In genomic region chr16:16907799-16908198, GRCm38 (mm10) we compare ENCODE assay signal across 9 mouse cellular contexts. TPM values are rescaled to one million over a fixed set of nuclear protein-coding genes. Genes with fewer than 3 reads are reported as not detected.
DNase-seq lines count a peak whose midpoint lies in the region; ATAC-seq lines count a peak whose summit lies in the region.
"Had no signal": no experiment of that assay in that cellular context is flagged by ENCODE, and none has a peak within 500 bp of the region (broad histone marks: within the 10 kb centered on the region; RNA-seq: fewer than 3 reads in every experiment).

No protein-coding gene starts in this region.

- no peaks in the 10 kb centered on the region for H3K27me3 ChIP-seq in intestine, embryonic 15.5 days (replicated peaks)
- H3K27me3 ChIP-seq: limb, embryonic 12.5 days had no signal

- peaks cover 4% of the 10 kb centered on the region; the same call in 1 of the 2 replicates for H3K36me3 ChIP-seq in intestine, embryonic 15.5 days

- H3K9ac ChIP-seq in intestine, embryonic 15.5 days, result no peak overlapping the region
- H3K9ac ChIP-seq: limb, embryonic 12.5 days had no signal

- WGBS in intestine, embryonic 15.5 days, result 74% methylated on average over 6 of the region's 6 CpGs

- no peaks in the 10 kb centered on the region for H3K9me3 ChIP-seq in intestine, embryonic 15.5 days
- H3K9me3 ChIP-seq: limb, embryonic 12.5 days had no signal

- H3K27ac ChIP-seq in intestine, embryonic 15.5 days, result peak overlapping the region; percentile 4; the same call in 1 of the 2 replicates
- H3K27ac ChIP-seq: limb, embryonic 12.5 days had no signal

- intact Hi-C loops in left cerebral cortex, postnatal 14 days (cut with DNase I), result no loop called here

- H3K4me3 ChIP-seq in intestine, embryonic 15.5 days (replicated peaks), result no peak overlapping the region
- H3K4me3 ChIP-seq: limb, embryonic 12.5 days had no signal

- peak; percentile 11 for DNase-seq in MN1 (ENCODE audit: low spot score)
- DNase-seq in forelimb bud, embryonic 11.5 days (ENCODE audit: low read depth, low spot score), result peak; percentile 6
- peak; percentile 91 to 94 for DNase-seq in lung, adult 18-20 months
- DNase-seq in thymus, postnatal 10 days (ENCODE audit: low spot score in 2 of 2), result no peak
- no peak for DNase-seq in layer of hippocampus, adult 8-10 months (ENCODE audit: low spot score in 2 of 2)
- no peak for DNase-seq in left cerebral cortex, postnatal 14 days (ENCODE audit: low spot score in 2 of 2)

- no peak overlapping the region for H3K4me2 ChIP-seq in intestine, embryonic 15.5 days (replicated peaks)
- H3K4me2 ChIP-seq: limb, embryonic 12.5 days had no signal

- no peak for ATAC-seq in intestine, embryonic 15.5 days
- no peak for ATAC-seq in megakaryocyte-erythroid progenitor cell, adult 5-6 weeks (replicated peaks; ENCODE audit: low FRiP score, low TSS enrichment, poor library complexity, severe bottlenecking)

- 0 out of 2 replicates have a peak, but pooled peaks cover 3% of the 10 kb centered on the region for H3K4me1 ChIP-seq in intestine, embryonic 15.5 days (replicated peaks)
- H3K4me1 ChIP-seq: limb, embryonic 12.5 days had no signal

RNA-seq across cellular contexts. Expression of gene Ppm1f, which starts 11.5 kb away (rescaled TPM):
- polyA plus RNA-seq in intestine, embryonic 15.5 days (2015; fragmentation: Nextera tagmentation; extraction: Ambion mirVana), result 16.4 and 16.9 TPM in 2 replicates
- total RNA-seq in layer of hippocampus, adult 8-10 months (2022), result 10 to 100 TPM; 46.5 to 59.4 (median 51.9) TPM
- total RNA-seq in megakaryocyte-erythroid progenitor cell, adult 5-6 weeks (2014; fragmentation: Nextera tagmentation), result 6.5 and 6.7 TPM in 2 replicates
- 10.1 and 12.1 TPM in 2 replicates for total RNA-seq in megakaryocyte-erythroid progenitor cell, adult 5-6 weeks (2017)
- 10 to 100 TPM; 34.3 TPM for total RNA-seq in left cerebral cortex, postnatal 14 days (2021)

RNA-seq across cellular contexts. Expression of gene Vpreb1, which starts 37.2 kb away (rescaled TPM):
- 1.5 and 1.6 TPM in 2 replicates for polyA plus RNA-seq in intestine, embryonic 15.5 days (2015; fragmentation: Nextera tagmentation; extraction: Ambion mirVana)
- total RNA-seq in layer of hippocampus, adult 8-10 months (2022), result 1 to 10 TPM in 1 of 4 experiments, not detected in 3; 1.9 TPM
- total RNA-seq in megakaryocyte-erythroid progenitor cell, adult 5-6 weeks (2014; fragmentation: Nextera tagmentation), result 70.5 TPM in 1 of 2 replicates, not detected in the other
- 0.91 TPM in 1 of 2 replicates, not detected in the other for total RNA-seq in megakaryocyte-erythroid progenitor cell, adult 5-6 weeks (2017)
- not detected for total RNA-seq in left cerebral cortex, postnatal 14 days (2021)

RNA-seq across cellular contexts. Expression of gene Top3b, which starts 37.3 kb away (rescaled TPM):
- 51.1 and 54.0 TPM in 2 replicates for polyA plus RNA-seq in intestine, embryonic 15.5 days (2015; fragmentation: Nextera tagmentation; extraction: Ambion mirVana)
- total RNA-seq in layer of hippocampus, adult 8-10 months (2022), result 10 to 100 TPM; 68.6 to 86.2 (median 73.0) TPM
- total RNA-seq in megakaryocyte-erythroid progenitor cell, adult 5-6 weeks (2014; fragmentation: Nextera tagmentation), result 123 and 133 TPM in 2 replicates
- 58.7 and 59.0 TPM in 2 replicates for total RNA-seq in megakaryocyte-erythroid progenitor cell, adult 5-6 weeks (2017)
- 10 to 100 TPM; 58.9 to 68.2 TPM for total RNA-seq in left cerebral cortex, postnatal 14 days (2021)

RNA-seq across cellular contexts. Expression of gene Igll1, which starts 44.0 kb away (rescaled TPM):
- 0.50 and 0.53 TPM in 2 replicates for polyA plus RNA-seq in intestine, embryonic 15.5 days (2015; fragmentation: Nextera tagmentation; extraction: Ambion mirVana)
- total RNA-seq in layer of hippocampus, adult 8-10 months (2022), result not detected
- total RNA-seq in megakaryocyte-erythroid progenitor cell, adult 5-6 weeks (2014; fragmentation: Nextera tagmentation), result 1.0 and 71.4 TPM in 2 replicates
- total RNA-seq in megakaryocyte-erythroid progenitor cell, adult 5-6 weeks (2017), result 3.1 TPM in 1 of 2 replicates, not detected in the other
- not detected for total RNA-seq in left cerebral cortex, postnatal 14 days (2021)

Comparison
In these comparisons a context has a peak if more than half of its experiments do, and no peak if none do; other contexts are left out.
1. DNase-seq: peak in MN1 (single experiment), forelimb bud, embryonic 11.5 days (single experiment) and lung, adult 18-20 months (2 of 2); none in thymus, postnatal 10 days (0 of 2), layer of hippocampus, adult 8-10 months (0 of 2) and left cerebral cortex, postnatal 14 days (0 of 2).